Mouse (Mus musculus) embryonic fibroblast, embryonic 13.5 days (primary cell): ENCODE results near the gene Usp15. TPM values are rescaled to one million over a fixed set of nuclear protein-coding genes. Genes with fewer than 3 reads are reported as not detected.

Experiments
- H3K27ac ChIP-seq: 2 replicates; pipeline ENCODE4 v1.5.1; 2012; ENCODE audit warnings: low read length, control low read depth, inconsistent platforms; ENCODE audit not compliant: insufficient read depth
- H3K4me1 ChIP-seq: 2 replicates; pipeline ENCODE4 v1.6.1; 2011; ENCODE audit warnings: low read length; ENCODE audit not compliant: control insufficient read depth, insufficient read depth
- H3K4me3 ChIP-seq: 2 replicates; pipeline ENCODE4 v1.5.1; 2011; ENCODE audit warnings: mild to moderate bottlenecking, control low read depth, low read length; ENCODE audit not compliant: insufficient read depth
- CTCF ChIP-seq: IDR thresholded peaks from 2 replicates; pipeline ENCODE4 v1.5.1; 2011; ENCODE audit warnings: mild to moderate bottlenecking, control low read depth, low read length, moderate library complexity, borderline replicate concordance; ENCODE audit not compliant: insufficient read depth
- POLR2A ChIP-seq: IDR thresholded peaks from 2 replicates; pipeline ENCODE4 v1.6.1; 2011; ENCODE audit warnings: low read depth, mild to moderate bottlenecking, control low read depth, low read length, moderate library complexity
- polyA plus RNA-seq: library from polyadenylated mRNA; stranded (reverse); fragments of >200 nt; gene quantifications from 2 replicates; pipeline ENCODE4 v1.2.4, GENCODE M21; 2011; ENCODE audit warnings: low read depth; ENCODE audit not compliant: missing spikeins, insufficient read length

Gene Usp15
- polyA plus RNA-seq, 1 experiment = 112 TPM

GRCm38 (mm10) chr10:123200320-123200659 lies 3.5 kb upstream of the Usp15 start:
- no peak for TF ChIP-seq POLR2A
- TF ChIP-seq CTCF = no peak
- Histone ChIP-seq H3K4me3 (no peak overlapping the region), H3K4me1 (no peaks in the 10 kb centered on the region; the same call in 1 of the 2 replicates), H3K27ac (no peak overlapping the region)

DNA sequence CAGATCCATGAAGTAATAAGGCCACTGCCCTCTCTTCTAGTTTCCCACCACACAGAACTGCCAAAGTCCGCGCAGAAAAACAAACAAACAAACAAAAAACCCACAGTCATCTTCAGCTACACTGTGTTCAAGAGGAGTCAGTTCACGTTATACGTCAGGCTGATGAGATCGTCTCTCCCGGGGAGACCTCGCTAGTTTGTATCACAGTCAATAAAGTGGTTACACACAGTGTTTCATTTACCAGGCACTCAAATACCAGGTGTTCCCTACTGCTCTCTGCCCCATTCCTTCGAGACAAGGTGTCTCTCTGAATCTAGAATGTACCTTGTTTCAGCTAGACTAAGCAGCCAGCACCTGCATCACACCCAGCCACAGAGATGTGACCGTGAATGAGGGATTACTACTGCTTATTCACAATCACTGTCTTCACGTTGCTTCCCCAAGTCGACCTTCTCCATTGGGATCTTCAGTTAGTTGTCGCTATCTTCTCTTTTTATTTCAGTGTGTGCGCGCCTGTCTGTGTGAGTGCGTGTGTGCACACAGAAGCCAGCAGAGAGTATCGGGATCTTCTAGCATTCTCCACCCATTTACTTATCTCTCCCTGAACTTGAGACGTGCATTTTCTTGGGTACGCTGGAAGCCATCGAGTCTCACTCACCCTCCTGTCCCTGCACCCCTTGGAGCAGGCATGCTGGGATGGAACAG lies 3.0 kb upstream of the Usp15 start:
- Histone ChIP-seq H3K4me3 (no peak overlapping the region), H3K4me1 (no peaks in the 10 kb centered on the region; the same call in 1 of the 2 replicates), H3K27ac (no peak overlapping the region)
- TF ChIP-seq CTCF = no peak
- TF ChIP-seq POLR2A = no peak

- TF ChIP-seq POLR2A (no peak), CTCF (no peak)
- H3K4me3 ChIP-seq = no peak overlapping the region
Observed at GRCm38 (mm10) chr10:123199119-123199518, 2.3 kb upstream of the Usp15 start.

DNA sequence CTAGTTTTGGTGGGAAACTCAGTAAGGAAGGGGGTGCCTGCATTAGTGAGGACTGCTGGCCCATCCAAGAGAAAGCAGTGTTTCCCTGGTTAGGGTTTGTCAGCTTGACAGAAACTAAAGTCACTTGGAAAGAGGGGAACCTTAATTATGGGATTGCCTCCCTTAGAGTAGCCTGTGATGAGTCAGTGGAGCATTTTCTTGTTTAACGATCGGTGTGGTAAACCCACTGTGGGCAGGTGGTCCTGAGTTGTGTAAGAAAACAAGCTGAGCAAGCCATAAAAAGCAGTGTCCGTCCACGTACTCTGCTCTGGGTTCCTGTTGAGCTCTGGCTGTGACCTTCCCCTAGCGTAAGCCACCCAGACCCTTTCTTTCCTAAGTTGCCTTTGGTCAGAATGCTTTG lies 1.4 kb upstream of the Usp15 start:
- Histone ChIP-seq H3K4me1 (no peaks in the 10 kb centered on the region; the same call in 1 of the 2 replicates), H3K4me3 (no peak overlapping the region), H3K27ac (no peak overlapping the region)
- no peak for TF ChIP-seq POLR2A
- TF ChIP-seq CTCF = no peak

More at GRCm38 (mm10) chr10:123199119-123199518, 2.3 kb upstream of the Usp15 start:
- Histone ChIP-seq H3K4me1 (no peaks in the 10 kb centered on the region; the same call in 1 of the 2 replicates), H3K27ac (no peak overlapping the region)

GRCm38 (mm10) chr10:123195961-123196834 lies 597 bp downstream of the Usp15 start:
- Histone ChIP-seq H3K4me3 (peak overlapping the region; percentile 71), H3K4me1 (no peaks in the 10 kb centered on the region; the same call in 1 of the 2 replicates), H3K27ac (peak overlapping the region; percentile 49; the same call in 1 of the 2 replicates)
- TF ChIP-seq POLR2A (no peak), CTCF (no peak)

DNA sequence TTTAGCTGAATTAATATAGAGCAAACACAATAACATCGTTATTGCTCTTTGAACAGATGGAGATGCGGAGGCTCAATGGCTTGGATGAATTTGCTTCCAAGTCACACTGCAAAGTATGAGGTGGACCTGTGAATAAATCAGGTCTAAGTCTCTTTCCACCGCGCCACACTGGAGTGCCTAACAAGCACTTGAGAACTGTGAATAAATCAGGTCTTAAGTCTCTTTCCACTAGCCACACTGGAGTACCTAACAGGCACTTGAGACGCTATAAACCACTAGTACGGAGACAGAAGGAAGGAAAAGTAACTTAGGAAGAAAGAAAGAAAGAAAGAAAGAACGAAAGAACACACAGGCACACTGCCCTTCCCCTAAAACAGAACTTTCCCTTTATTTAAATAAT lies 1.3 kb downstream of the Usp15 start:
- no peak overlapping the region for H3K27ac ChIP-seq
- TF ChIP-seq POLR2A (no peak), CTCF (no peak)
- H3K4me3 ChIP-seq = peak overlapping the region; percentile 71
- H3K4me1 ChIP-seq = no peaks in the 10 kb centered on the region; the same call in 1 of the 2 replicates

GRCm38 (mm10) chr10:123191038-123191437 lies 5.8 kb downstream of the Usp15 start:
- Histone ChIP-seq H3K4me3 (no peak overlapping the region), H3K4me1 (no peaks in the 10 kb centered on the region), H3K27ac (no peak overlapping the region)
- TF ChIP-seq POLR2A (no peak), CTCF (no peak)

DNA sequence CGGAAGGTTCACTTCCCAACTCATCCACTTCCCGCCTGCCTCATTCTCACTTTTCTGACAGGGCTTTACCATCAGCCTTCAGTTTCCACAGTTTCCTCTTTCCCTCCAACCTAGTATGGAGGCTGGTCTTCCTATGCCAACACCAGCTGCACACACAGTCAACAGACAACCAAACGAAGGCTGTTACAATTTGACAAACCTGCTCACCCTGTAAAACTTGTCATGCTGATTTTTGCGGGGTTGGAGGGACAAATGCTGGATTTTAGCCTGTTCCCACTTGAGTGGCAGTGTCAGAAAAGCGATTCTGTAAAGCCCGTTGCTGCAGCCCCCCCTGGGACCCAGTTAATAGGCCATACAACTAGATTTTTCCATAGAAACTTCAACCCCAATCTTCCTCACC lies 9.5 kb downstream of the Usp15 start:
- TF ChIP-seq CTCF (no peak), POLR2A (no peak)

DNA sequence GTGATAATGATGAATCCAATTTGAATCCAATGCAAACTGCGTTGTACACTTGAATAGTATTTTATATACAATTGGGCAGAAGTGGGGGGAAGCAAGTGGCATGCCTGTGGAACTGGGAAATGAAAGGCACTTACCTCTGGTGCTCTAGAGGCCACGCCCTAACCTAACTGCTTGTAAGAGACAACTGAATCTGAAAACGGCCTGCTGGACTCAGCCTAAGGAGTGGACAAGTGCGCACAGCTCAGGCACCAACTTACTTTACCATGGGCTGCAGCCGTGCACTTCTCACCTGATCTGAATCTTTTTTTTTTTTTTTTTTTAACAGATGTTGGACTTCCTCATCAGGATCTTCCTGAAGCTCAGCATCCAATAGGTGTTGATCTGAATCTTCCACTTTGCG lies 10.9 kb downstream of the Usp15 start:
- no peaks in the 10 kb centered on the region for H3K4me1 ChIP-seq
- TF ChIP-seq CTCF = no peak
- no peak for TF ChIP-seq POLR2A
- no peak overlapping the region for H3K4me3 ChIP-seq
- H3K27ac ChIP-seq = no peak overlapping the region

More for the DNA sequence above, 9.5 kb downstream of the Usp15 start:
- Histone ChIP-seq H3K4me1 (no peaks in the 10 kb centered on the region), H3K4me3 (no peak overlapping the region), H3K27ac (no peak overlapping the region)

GRCm38 (mm10) chr10:123183743-123184142 lies 13.1 kb downstream of the Usp15 start:
- no peak overlapping the region for H3K27ac ChIP-seq
- TF ChIP-seq POLR2A (no peak), CTCF (no peak)
- no peaks in the 10 kb centered on the region for H3K4me1 ChIP-seq
- H3K4me3 ChIP-seq = no peak overlapping the region
